Mouse (Mus musculus) c-Kit-positive CD71-positive TER-119-negative erythroid progenitor cells, embryonic 14.5 days (primary cell): ENCODE measurements around the gene Ispd.
A peak's percentile ranks its signal among the peaks of the same experiment; 100 is the strongest.
"Not testable (repeated sequence)": the region's sequence is repeated elsewhere in the genome, so short reads cannot be mapped to it uniquely, and the experiment has no call there.

Experiments
- DNase-seq: peaks from one replicate; pipeline ENCODE4 v3.0.0-alpha.2; 2013; ENCODE audit warnings: low read depth

The Ispd gene

DNA sequence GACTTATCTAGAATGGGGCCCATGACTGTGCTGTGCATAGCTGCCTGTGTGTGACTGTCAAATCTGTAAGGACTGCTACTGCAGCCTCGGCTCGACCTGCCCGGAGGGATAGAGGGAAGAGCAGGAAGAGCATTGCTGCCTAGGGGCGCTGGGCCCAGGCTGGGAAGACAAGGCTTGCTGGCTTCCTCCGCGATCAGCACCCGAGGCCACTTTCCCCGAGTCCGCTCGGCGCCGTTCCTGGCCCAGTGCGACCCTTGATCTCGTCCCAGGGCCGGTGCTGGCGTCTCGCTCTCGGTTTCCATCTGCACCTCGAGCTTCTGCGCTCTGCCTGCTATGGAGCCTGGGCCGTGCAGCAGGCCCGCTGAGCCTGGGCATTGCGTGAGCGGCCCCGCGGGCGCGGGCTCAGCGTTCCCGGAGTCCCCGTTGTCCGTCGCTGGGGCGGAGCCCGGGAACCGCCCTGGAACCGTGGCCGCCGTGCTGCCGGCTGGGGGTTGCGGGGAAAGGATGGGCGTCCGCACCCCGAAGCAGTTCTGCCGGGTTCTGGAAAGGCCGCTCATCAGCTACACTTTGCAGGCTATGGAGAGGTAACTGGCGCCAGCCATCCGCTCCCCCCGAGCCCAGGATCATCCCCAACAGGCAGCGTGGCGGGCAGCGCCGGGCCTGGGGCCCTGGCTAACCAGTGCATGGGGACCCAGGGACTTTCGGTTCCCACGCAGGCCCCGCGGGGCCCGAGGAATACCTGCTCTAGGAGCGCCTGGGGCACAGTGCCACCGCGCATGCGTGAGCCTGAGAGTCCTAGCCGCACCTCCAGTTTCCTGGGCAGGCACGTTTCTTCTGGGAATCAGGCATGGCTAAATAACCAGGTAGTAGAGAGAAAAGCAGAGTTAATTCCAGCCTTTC is at the start of gene Ispd, which contains the start of gene D630036H23Rik:
Gene Ispd, plus strand, starts transcription at position 10 of the 900 bp plus-strand sequence.
Gene D630036H23Rik, minus strand, starts transcription at position 741 of the 900 bp plus-strand sequence.
- peak; percentile 67 for DNase-seq

DNA sequence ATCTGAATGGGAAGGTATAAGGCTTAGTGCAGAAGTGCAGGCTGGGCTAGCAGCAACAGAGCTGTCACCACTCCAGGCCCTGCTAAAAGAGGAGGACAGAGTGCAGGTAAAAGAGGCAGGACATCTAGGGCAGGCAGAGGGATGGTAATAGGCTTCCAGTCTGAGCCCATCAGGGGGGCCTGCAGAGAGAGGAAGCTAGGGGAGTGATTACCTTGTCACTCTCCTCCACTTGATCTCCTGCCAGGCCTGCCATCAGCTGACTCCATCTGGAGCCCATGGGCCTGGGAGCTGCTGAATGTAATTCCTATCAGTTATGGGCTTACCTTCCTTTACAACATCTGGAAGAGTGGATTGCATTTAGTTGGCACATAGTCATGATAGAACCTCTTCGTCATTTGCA is 48.6 kb upstream of the Ispd start:
- no peak for DNase-seq

- DNase-seq = no peak
Measured at GRCm38 (mm10) chr12:36333837-36334281, 47.4 kb upstream of the Ispd start.

- DNase-seq = no peak
Measured at GRCm38 (mm10) chr12:36344131-36344530, 37.1 kb upstream of the Ispd start.

GRCm38 (mm10) chr12:36360064-36360463 is 21.2 kb upstream of the Ispd start:
- no peak for DNase-seq

DNA sequence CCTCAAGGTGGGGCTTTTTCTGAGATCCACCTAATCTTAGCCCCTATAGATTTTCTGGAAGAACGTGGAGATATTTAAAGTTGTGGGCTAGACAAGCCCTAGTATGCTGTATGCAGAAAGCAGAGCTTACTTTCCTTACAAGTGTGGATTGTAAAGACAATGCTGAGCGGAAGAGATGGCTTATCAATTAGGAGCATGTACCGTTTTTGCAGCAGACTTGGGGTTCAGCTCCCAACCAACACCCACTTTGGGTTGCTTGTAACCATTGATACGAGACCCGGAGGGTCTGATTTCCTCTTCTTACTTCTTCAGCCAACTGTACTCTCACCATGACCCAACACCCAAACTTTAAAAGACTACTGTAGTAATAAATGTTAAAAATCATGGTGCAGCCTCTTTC is 20.6 kb upstream of the Ispd start:
- DNase-seq = no peak

- no peak for DNase-seq
Measured at GRCm38 (mm10) chr12:36364013-36364412, 17.2 kb upstream of the Ispd start.

DNA sequence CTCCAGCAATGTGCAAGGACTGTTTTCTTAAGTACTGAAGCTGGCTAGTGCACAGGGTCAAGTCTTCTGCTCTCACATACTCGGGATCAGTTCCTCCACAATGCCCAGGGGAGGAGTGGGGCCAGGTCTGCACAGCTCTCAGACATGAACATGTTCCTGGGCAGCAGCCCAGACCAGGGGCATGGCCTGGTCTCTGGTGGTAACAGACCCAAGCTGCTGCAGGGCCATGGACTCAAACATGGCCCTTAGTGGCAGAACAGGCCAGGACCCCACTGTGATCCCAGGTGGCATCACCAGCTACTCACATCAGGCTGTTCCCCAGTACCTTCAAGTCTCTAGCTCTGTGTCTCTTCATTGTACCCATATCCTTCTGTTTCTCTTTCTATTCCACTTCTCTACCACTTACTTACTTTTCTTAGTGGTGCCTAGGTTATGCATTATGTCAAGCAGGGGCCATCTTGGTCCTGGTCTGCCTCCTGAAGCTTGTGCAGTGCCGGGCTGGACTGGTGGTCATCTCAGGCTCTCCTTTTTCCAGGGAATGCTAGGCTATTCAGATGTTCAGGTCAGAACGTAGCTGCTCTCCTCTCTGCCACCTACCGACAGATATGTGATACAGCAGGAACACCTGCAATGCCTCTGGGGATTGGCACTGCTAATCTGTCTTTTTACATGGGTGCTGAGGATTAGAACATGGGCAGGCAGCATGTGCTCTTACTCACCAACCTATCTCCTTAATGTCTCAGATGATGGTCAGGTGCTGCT is 7.8 kb upstream of the Ispd start:
- DNase-seq = no peak

DNA sequence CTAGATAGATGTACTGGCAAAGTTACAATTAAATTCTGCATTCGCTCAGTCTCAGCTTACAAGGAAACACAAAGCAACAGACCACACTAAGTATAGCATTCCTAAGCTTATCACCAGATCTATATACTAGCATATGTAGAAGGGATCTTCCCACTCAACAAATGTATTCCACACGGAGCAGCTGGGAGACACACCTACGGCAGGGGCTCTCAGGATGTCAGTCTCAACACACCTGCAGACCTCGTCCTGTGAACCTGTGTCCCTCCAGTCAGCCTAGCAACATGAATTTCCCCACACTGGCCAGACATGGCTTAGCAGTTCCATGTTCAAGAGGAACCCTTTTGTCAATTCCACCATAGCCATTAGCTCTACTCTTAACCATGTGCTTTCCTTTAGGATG is 4.9 kb upstream of the Ispd start:
- DNase-seq = not testable (repeated sequence)

GRCm38 (mm10) chr12:36380254-36380653 is 996 bp upstream of the Ispd start:
- no peak for DNase-seq

DNA sequence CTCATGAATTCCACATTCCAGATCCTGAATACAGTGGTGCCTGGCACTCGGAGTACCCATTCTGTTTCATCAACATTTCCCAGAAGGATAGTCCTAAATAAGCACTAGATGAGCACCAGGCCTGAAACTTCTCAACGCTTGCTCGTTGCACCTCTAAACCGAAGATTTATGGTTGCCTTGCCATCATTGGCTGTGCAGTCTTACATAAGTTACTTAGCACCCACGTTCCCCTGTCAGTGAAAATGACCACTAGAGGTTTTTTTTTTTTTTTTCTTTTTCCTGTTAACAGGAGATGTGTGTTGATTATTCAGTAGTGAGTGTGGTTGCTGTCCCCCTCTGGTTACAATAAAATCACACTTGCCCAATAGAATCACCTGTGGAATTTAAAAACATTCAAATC is 444 bp upstream of the Ispd start:
- no peak for DNase-seq

GRCm38 (mm10) chr12:36385386-36385785 is 4.1 kb downstream of the Ispd start:
- DNase-seq = no peak

DNA sequence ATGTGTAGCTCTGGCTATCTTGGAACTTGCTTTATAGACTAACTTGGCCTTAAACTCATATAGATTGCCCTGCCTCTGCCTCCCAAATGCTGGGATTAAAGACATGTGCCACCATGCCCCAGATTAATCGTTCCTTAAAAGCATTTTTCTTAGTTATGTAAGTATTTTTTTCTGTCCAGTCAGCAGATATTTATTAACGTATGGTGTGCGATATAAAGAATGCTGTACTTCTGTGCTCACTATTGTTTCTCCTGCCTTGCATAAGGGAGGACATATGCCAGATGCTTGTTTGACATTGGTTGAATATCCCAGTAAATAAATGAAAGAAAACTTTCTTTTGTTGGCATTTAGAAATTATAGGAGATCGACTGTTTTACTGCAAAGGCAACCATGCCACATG is 5.7 kb downstream of the Ispd start:
- no peak for DNase-seq

- DNase-seq = no peak
Measured at GRCm38 (mm10) chr12:36395115-36395514, 13.9 kb downstream of the Ispd start.

DNA sequence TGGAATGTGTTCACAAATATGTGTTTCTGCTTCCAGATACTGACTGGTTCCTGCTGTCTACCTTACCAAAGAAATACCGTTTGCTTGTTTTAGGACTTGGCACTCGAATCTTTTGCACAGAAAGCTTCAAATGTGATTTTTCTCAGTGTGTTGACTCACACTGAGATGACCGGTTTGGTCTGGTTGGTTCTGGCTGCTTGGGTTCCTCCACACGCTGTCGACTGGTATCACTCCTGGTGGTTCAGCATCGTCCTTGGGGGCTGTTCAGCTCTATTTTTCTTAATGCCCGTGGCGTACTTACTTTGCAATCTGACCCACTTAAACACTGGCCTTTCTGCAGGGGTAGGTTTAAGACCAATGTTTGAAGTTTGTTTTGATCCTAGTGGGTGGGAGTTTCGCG is 42.4 kb downstream of the Ispd start:
- DNase-seq = no peak

- DNase-seq = no peak
Measured at GRCm38 (mm10) chr12:36425258-36425657, 44.0 kb downstream of the Ispd start.

- no peak for DNase-seq
Measured at GRCm38 (mm10) chr12:36426163-36427045, 45.2 kb downstream of the Ispd start.

- peak; percentile 34 for DNase-seq
Measured at GRCm38 (mm10) chr12:36436956-36437355, 55.7 kb downstream of the Ispd start.

GRCm38 (mm10) chr12:36439396-36439795 is 58.1 kb downstream of the Ispd start:
- DNase-seq = no peak

- DNase-seq = no peak
Measured at GRCm38 (mm10) chr12:36456002-36456401, 74.8 kb downstream of the Ispd start.

- DNase-seq = no peak
Measured at GRCm38 (mm10) chr12:36457726-36458125, 76.5 kb downstream of the Ispd start.
